Mouse (Mus musculus): ENCODE results near the gene Tgfb2.

The Tgfb2 gene

DNA sequence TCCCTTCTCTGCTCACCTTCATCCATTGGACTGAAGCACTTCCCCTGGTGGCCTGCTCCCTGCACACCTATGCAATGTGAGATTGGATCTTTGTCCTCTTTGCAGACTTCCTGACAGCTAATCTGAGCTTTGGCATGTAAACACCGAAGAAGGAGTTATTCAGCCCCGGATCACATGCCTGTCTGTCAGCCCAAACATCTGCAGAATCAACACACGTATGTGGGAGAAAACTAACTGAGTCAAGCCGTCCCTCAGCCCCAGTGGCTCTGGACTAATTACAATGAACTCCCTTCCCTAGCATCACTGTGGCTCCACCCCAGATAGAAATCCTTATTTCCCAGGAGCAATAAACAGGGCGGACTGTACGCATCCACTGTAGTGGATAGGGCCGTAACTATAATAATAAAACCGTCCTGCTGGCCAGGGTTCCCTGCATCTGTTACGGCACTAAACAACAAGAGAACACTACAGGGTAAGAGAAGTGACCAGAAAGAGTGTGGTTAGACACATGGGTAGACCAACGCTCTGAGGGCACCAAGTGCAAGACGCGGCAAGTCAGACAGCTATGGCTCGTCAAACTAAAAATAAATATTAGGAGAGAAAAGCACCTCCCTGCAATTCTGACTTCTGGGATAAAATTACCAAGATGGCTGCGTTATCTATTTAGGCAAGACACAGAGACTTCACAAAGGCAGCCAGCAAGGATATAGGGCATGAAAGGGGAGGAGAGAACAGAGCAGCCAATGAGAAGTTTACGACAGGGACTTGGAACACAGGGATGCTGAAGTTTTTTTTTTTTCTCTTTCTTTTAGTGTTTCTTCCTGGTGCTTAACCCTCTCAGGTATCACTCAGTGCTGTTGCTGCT lies 3.2 kb downstream of the Tgfb2 start:
- no peak for DNase-seq (ENCODE audit: low read depth, low spot score)

DNA sequence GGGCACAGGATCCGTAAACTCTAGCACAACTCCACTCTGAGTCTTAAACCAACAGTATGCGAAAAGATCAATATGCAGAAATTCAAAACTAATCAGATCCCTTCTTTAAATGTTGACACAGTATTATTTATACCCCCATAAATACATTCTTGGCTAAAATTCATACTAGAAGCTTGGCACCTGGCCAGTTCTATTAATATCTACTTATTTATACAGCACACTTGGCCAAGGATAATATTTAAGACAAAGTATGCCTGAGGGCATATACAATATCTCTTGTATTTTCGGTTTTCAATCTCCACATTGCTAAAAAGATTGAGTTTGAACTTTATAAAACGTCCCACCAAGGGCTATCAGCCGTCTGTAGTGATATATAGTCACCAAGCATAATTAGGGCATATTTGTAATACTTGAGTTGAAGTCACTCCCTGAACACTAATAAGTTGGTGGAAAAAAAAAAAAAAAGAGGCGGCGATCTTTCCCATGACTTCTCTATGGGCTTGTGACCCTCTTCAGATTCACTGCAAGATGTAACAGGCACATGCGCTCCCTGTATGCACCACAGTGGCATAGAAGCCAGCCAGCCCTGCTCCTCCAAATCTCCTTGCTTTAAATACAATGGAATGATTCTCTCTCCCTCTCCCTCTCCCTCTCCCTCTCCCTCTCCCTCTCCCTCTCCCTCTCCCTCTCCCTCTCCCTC lies 4.4 kb downstream of the Tgfb2 start:
- DNase-seq (ENCODE audit: low read depth, low spot score) = no peak

DNA sequence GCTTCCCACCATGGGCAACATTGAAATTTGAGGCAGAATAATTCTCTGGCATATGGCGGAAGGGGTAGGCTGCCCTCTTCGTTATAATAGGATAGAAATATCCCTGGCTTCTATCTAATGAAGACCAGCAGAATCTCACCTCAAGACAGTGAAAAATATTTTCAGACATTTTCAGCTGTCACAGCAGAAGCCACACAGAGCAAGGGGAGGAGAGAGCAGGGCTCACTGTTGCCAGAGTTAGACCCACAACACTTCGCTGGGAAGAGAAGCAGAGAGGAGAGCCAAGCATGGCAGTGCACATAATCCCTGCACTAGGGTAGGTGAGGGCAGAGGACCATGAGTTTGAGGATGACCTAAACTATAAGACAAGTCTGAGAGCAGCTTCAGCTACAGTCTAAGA lies 5.3 kb downstream of the Tgfb2 start:
- DNase-seq (ENCODE audit: low read depth, low spot score) = no peak

DNA sequence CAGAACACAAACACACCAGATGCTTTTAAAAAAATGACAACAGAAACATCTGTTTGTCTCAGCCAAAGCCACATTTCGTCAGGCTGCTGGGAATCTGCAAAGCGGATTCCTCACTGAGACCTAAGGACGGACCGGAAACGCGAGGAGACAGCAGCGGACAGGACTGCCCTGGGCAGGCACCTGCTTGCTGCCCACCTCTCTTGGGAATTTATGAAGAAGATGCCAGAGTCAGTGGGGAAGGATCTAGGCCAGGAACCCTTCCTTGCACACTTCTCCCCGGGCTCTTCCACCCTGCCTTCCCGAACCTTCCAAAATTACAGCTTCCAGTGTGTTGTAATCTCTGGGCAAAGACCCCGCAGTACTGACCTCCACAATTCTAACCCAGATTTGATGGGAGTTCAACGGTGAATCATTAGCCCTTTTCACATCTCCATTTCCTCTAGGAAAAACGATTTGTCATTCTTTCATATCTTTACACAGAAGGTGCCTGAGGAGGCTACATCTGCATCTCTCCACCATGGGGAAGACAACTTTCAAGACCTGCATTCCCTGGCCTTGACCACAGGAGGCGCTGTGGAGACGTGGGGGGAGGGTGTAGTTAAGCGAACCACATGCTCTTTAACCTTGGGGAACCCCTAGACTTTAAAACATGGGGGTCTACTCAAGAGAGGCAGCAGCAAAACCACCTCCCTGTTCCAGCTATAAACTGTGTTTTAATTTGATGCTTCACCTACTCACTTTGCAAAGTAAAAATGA lies 7.0 kb downstream of the Tgfb2 start:
- DNase-seq (ENCODE audit: low read depth, low spot score) = no peak

DNA sequence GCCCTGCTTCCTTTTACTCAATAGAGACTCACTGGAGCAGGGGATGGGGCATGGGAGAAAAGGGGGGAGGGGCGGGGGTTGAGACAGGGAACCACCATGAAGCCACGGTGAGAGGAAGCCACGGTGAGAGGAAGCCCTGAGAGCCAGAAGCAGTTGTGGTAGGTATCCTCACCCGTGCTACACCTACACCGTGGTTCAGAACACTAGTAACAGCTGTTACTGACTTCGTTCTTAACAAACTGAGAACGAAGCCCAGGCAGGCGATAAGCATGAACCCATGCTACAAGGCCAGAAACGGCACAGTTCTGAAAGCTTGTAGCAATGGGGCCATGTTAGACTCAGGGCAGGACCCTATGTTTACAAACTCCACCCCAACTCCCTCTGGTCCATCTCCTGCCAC lies 9.6 kb downstream of the Tgfb2 start:
- no peak for DNase-seq (ENCODE audit: low read depth, low spot score)

DNA sequence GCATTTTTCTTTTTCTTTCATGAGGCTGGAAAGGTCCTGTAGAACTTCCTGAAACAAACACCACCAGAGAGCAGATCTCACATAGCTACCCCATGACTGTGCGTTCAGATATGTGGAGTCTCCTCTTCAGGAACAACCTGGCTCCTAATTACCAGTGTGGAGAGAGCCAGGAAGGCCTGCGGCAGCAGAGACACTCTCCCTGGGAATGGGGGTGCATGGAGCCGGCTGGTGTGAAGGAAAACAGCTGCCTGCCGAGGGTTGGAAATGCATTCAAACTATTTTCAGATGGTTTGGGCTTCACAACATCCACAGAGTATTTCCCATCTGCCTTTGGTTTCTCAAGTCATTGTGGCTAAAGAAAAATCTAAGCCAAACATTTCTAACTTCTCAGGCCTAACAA lies 10.4 kb downstream of the Tgfb2 start:
- DNase-seq (ENCODE audit: low read depth, low spot score) = no peak

DNA sequence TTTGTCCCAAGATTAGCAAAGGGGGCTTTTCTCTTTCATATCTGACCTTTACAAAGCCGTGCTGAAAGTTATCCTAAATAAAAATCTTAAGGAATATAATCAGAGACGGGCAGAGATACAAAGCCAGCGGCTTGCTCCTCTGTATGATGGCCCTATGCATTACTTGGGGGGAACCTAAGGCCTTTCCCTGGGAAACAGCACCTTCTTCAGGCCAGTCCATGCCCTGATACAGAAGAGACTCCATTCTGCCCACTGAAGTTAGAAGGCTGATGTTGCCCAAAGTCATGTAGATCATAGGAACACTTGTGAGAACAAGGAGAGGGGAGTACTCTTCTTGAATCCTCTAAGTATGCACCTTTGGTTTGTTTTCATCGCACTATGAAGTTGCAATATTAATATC lies 13.4 kb downstream of the Tgfb2 start:
- no peak for DNase-seq (ENCODE audit: low read depth, low spot score)

DNA sequence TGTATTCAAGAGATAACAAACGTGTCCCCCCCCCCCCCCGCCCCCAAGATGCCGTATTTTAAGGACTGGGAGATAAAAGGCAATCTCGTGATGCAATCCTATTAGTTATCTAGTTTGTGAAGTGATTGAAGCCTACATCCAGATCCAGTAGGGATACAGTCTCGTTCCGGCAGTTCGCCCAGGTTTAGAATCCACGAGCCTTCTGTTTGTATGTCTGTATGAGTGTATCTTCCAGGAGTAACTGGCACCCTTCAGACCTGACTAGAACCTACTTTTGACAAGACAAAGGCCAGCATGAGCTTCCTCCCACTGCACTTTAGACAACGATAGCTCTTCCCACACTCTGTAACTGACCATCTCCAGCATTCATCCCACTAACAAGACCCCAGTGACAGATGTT lies 14.1 kb downstream of the Tgfb2 start:
- DNase-seq (ENCODE audit: low read depth, low spot score) = no peak

DNA sequence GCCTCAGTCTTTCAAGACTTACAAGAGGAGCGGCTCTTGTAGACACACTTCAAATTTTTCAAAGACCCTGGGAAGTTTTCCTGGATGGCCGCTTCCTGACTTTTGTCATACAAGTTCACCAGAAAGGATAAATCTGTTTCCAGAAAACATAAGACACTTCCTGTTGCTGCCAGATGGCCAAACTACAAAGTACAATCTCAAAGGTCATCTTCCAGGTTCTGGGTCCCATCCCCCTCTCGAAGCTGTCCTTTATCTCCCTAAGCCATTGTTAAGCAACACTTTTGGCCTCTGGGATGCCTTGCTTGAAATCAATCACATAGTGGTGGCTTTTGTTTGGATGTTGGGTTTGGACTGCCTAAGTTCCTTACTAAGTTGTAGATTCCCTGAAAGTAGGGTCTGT lies 21.7 kb downstream of the Tgfb2 start:
- DNase-seq (ENCODE audit: low read depth, low spot score) = no peak

DNA sequence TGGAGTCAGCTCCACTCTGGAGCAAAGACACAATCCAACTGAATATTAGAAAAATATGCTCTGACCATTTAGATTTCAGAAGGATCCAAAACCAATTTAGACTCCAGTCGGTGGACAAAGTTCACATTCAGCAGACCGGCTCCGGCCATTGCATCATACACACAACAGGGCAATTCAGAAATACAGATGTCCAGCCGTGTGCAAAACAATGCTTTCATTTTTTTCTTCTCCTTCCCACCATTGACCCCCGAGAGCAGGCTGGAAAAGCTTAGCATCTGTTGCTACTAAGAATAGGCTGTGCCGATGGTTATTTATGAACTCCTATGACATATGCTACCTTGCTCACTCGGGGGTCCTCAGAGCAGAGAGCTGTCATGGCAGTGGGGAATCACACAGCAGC lies 23.2 kb downstream of the Tgfb2 start:
- no peak for DNase-seq (ENCODE audit: low read depth, low spot score)

DNA sequence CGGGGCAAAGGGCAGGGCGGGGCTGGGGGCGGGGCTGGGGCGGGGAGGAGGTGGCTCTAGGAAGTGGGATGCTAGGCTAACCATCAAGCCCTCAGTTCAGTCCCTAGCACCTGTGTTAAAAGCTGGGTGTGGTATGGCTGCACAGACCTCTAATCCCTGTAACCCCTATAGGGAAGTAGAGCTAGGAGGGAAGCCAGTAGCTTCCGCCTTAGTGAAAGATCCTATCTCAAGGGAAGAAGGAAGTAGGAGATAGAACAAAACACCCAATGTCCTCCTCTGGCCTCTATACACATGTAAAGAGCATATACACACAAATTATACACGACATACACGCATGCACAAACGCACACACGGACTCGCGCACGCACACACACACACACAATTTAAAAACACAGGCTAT lies 28.2 kb downstream of the Tgfb2 start:
- DNase-seq (ENCODE audit: low read depth, low spot score) = no peak

DNA sequence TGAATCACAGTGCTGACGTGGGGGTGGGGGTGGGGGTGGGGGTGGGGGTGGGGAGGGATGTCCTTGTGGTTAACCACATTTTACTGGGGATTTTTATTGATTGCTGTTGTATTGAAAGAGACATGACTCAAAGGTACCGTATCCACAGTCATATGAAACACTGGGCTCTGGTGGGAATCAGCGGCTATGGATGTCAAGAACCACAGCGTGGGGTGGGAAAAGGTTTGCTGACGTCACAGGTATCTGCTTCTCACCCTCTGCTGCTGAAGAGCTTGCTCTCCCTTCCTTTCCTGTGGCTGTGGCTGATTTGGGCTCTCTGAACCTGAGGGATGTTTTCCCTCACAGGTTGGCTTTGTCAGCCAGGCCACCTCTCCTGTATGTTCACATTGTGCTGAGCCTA lies 29.6 kb downstream of the Tgfb2 start:
- no peak for DNase-seq (ENCODE audit: low read depth, low spot score)

DNA sequence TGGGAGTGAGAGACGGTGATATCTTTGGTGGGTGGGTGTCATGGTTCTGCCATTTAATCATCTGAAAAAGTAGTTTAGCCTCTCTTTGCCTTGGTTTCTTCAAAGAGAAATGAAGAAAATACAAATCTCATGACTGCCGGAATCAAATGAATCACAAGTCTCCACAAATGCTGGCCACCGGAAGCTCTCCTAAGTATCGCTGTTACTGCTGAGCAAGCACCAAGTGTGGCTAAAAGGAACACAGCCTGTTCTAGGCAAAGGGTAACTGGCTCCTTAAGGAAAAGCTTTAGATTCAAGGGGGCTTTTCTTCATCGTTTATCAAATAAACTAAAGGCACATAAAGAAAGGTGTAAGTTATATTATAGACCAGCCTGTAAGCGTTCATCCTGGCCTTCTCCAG lies 30.5 kb downstream of the Tgfb2 start:
- no peak for DNase-seq (ENCODE audit: low read depth, low spot score)

DNA sequence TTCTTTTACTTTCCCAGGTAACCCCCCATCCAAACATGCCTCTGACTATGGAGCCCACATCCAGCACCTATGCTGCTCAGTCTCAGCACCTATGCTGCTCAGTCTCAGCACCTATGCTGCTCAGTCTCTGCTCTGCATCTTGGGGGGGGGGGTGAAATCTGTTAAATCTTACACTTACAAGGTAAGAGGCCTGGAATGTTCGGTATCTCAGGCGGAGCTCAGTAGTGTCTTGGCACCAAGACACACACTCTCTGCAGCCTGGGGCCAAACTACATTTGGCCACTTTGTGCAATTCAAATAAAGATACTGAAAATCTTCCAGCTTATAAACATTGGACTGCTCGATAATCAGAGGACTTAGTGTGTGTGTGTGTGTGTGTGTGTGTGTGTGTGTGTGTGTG lies 31.2 kb downstream of the Tgfb2 start:
- DNase-seq (ENCODE audit: low read depth, low spot score) = no peak

DNA sequence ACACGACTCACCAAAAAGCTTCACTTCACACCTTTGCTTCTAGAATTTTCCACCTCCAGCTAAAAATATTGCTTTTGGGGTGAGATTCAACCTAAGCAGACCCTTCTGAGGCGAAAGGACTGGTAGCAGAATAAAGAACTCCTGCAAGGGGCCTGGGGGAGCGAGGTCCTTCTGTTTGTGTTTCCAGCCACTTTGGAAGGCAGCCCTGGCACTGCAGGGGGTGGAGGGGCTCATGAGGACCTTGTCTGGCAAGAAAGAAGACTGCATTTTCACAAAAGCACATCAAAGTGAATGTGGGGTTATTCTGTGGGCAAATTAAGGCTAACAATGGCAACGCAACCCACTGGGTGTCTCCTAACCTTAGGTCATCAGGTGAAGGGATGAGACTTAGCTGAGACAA lies 32.6 kb downstream of the Tgfb2 start:
- no peak for DNase-seq (ENCODE audit: low read depth, low spot score)

DNA sequence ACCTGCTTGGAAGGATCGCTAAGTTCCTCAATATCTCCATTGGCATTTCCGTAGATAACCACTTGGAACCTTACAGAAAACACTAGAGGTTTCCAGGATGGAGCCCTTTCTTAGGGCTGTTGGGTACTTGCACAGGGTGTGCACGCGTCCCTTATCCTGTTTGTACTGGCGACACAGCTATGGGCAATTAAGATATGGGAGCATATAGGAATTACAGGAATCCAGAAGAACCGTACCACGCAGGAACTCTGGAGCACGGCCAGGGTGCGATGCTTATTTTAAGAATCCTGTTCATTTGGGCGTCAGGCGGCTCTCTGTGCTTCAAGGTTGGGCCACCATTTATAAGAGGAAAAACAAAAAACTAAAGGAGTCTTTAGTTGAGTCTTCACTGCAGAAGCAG lies 42.4 kb downstream of the Tgfb2 start:
- DNase-seq (ENCODE audit: low read depth, low spot score) = no peak

DNA sequence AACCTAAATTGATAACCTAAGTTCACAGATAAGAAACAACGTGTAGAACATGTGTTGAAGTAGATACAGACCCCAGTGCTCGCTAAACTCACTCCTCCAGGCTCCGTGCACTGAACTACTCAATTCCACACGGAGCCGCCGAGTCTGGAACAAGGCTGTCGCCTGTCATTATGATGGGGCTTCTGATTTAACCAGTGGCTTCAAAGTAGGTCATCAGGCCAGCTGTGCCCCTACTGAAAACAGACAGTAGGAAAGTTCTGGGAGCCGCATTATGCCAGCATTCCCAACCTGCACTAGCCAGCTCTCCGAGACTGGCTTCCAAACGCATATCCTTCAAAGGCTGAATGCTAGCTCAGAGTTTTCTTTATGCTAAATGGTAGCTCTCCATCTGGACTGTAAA lies 42.8 kb downstream of the Tgfb2 start:
- DNase-seq (ENCODE audit: low read depth, low spot score) = no peak

DNA sequence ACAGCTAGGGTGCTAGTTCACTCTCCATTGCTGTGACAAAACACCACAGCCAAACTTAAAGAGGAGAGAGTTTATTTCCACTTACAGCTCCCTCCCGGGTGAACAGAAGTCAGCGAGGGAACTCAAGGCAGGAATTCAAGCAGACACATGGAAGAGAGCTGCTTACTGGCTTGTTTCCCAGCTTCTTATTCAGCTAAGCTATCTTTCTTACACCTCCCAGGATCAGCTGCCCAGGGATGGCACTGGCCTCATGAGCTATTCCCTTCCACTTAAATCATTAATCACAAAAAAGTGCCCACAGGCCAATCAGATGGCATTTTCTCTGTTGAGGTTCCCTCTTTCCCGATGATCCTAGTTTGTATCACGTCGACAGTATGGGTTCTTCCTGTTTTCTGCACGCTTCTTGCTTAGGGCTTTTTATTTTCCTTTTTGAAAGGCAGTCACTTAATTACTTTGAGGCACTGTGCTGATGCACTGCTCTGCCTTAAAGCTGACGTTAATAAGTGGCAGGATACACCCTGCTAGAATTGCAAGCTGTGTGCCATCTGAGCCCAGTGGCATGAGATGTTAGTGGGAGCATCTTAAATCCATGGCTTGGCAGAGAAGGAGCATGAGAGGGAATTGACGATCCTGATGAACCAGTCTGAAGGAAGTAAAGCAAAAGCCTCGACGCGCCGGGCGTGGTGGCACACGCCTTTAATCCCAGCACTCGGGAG lies 44.4 kb downstream of the Tgfb2 start:
- peak; percentile 28 for DNase-seq (ENCODE audit: low read depth, low spot score)

DNA sequence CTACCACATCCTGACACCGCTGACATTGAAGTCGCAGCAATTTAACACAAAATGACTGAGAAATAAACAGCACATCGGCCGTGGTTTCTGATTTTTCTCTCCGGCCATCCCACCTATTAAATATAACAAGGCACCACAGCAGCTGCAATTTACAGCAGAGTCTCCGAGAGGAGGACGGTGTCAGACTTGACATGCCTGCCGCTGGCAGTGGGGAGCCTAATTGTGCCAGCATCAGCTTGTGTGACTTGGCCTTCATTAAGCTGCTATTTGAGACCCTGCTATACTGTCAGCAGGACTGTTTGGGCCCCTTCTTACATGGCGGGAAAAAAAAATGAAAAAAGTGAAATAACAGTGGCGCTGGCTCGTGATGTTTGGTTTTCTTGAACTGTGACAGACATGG lies 47.0 kb downstream of the Tgfb2 start:
- DNase-seq (ENCODE audit: low read depth, low spot score) = no peak

DNA sequence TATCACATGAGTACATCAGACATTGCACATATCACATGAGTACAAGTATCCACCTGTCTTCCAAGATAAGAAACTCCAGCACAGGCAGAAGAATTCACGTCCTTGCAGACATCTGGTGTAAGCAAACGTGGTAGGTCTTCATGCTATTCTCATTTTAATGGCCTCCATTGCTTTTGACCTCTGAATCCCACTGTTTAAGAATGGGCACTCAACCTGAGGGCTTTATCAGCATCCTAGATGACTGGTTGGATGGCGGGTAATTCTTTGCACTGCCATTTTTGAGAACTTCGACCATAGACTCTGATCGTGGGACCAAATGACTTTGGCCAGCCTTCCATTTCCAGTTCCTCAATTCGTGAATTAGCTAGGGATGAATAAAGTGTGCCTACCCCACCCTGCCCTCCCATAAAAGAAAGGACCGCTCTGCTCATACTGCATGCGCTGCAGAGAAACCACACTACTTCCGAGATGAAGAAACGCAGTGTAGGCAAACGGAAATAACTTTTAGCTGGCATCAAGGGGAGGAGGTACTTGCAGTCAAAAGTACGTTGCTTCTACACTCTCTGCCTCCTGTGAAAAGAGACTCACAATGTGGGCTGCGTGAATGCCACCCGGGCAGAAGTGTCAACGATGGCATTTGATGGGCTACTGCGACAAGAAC lies 48.1 kb downstream of the Tgfb2 start:
- no peak for DNase-seq (ENCODE audit: low read depth, low spot score)

DNA sequence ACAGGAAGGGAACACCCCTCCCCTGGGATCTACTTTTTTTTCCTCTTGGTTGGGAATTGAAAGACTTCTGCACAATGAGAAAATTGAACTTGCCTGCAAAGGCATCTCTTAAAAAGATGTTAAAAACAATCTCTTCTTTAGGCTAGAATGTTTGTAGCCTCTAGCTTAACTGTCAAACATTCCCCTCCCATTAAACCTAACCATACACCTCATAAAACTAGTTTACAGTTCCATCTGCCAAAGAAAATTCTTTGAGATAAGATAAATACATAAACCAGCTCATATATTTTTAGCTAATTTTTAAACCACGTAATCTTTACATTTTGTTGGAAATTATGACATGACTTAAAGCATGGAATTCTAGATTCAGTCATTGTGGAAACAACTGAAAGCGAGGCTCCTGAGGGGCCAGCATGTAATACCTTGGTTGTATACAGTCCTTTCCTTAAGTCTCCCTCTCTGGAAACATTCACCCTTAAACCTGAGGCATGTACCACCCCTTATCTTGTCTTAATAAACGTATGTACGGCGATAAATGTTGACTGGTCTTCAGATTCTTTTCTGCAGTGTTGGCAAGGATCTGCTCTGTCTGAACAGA lies 49.0 kb downstream of the Tgfb2 start:
- DNase-seq (ENCODE audit: low read depth, low spot score) = no peak
